Mouse (Mus musculus) heart, embryonic 16.5 days (tissue): ENCODE measurements around the gene Myadml2. TPM values are rescaled to one million over a fixed set of nuclear protein-coding genes. Genes with fewer than 3 reads are reported as not detected.

Experiments used
- ATAC-seq: fragments of 200-750 bp; cut with Nextera tagmentation; replicated peaks from 2 replicates; pipeline ENCODE4 v1.8.0; 2017; ENCODE audit warnings: moderate number of reproducible peaks; ENCODE audit not compliant: insufficient read depth, low FRiP score; ENCODE audit errors: extremely low read depth
- H3K27ac ChIP-seq: fragments of 300-500 bp; sonication (generic); 2 replicates; pipeline ENCODE4 v1.5.1; 2014; ENCODE audit warnings: mild to moderate bottlenecking, low read length, control low read depth, moderate library complexity
- H3K27me3 ChIP-seq: fragments of 300-500 bp; sonication (generic); 2 replicates; pipeline ENCODE4 v1.6.1; 2014; ENCODE audit warnings: low read length, mixed read lengths; ENCODE audit not compliant: control insufficient read depth, insufficient read depth
- H3K36me3 ChIP-seq: fragments of 300-500 bp; sonication (generic); 2 replicates; pipeline ENCODE4 v1.6.1; 2014; ENCODE audit not compliant: control insufficient read depth, insufficient read depth
- H3K4me1 ChIP-seq: fragments of 300-500 bp; sonication (generic); 2 replicates; pipeline ENCODE4 v1.6.1; 2014; ENCODE audit warnings: low read length, mixed read lengths; ENCODE audit not compliant: control insufficient read depth, insufficient read depth
- H3K4me2 ChIP-seq: fragments of 300-500 bp; sonication (generic); 2 replicates; pipeline ENCODE4 v1.6.1; 2014; ENCODE audit warnings: low read depth, mild to moderate bottlenecking, control low read depth, low read length
- H3K4me3 ChIP-seq: fragments of 300-500 bp; sonication (generic); 2 replicates; pipeline ENCODE4 v1.5.1; 2014; ENCODE audit warnings: mild to moderate bottlenecking, control low read depth, low read length
- H3K9ac ChIP-seq: fragments of 300-500 bp; sonication (generic); 2 replicates; pipeline ENCODE4 v1.6.1; 2014; ENCODE audit warnings: low read length, control low read depth
- H3K9me3 ChIP-seq: fragments of 300-500 bp; sonication (generic); replicated peaks from 2 replicates; pipeline ENCODE4 v1.6.1; 2016; ENCODE audit warnings: low read length; ENCODE audit not compliant: control insufficient read depth
- WGBS: fragments of 180-500 bp; shearing (Covaris S2); extraction: QIAGEN DNeasy Blood & Tissue Kit; methylation state at CpG from one replicate; pipeline ENCODE4 v1.1.7; 2014; 5-methylcytosine and 5-hydroxymethylcytosine counted together
- polyA plus RNA-seq: library from polyadenylated mRNA; unstranded; fragments of >200 nt; fragmentation: Nextera tagmentation; extraction: Ambion mirVana; gene quantifications from 2 replicates; pipeline ENCODE4 v1.2.1, GENCODE M21; 2015

Gene Myadml2
- polyA plus RNA-seq, result 17.0 and 19.5 TPM in 2 replicates

DNA sequence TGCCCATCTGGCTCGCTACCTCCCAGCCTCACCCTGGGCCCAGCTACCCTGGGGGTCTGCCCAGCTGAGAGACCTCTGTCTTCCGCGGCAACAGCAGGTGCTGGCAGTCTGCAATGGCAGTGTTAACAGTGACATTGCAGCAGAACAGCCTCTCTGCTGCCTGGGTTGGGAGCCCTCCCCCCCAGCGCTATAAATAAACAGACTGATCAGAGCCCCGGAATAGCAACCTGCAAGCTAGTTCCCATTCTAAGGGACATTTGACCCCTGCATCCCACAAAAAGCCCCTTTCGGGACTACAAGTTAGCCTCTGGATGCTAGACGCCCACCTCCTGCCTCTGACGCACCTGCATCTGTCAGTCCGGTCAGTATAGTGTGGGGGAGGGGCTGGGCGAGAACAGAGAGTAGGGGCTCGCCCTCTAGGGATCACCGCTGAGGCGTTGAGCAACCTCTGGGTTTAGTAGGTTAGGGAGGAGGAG is at the start of gene Myadml2:
Gene Myadml2 (minus strand): TSS at position 158 of the 476 bp plus-strand sequence.
- Histone ChIP-seq H3K27ac (peak within 1 kb of the TSS; percentile 93), H3K36me3 (no peaks in the 10 kb centered on the region), H3K9ac (peak within 1 kb of the TSS; percentile 79), H3K4me2 (peak within 1 kb of the TSS; percentile 71), H3K9me3 (no peaks in the 10 kb centered on the region), H3K4me1 (peaks cover 11% of the 10 kb centered on the region), H3K4me3 (peak within 1 kb of the TSS; percentile 59), H3K27me3 (no peaks in the 10 kb centered on the region)
- whole genome bisulfite sequencing, result under 1% methylated on average over 13 of the region's 13 CpGs
- ATAC-seq, result peak; percentile 56; the same call in 1 of the 2 replicates

DNA sequence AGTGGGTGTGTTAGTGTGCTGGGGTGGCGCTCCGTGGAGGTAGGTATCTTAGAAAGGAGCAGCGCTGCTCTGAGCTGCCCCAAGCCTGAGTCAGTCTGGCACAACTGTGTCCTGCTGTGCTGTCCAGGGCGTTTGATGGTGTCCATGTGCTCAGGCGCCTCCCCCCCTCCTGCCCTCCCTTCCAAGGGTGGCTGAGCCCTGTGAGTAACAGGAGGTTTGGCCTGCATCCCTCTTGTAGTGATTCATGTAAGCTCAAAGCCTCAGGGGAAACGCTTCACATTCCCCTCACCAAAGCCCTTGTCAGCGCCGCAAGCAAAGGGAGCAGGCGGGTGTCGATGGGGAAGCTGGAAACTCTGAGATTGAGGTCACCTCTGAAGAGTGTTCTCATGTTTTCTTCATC is 49.8 kb upstream of the Myadml2 start:
- H3K27ac ChIP-seq, result peak overlapping the region; percentile 67
- H3K4me2 ChIP-seq, result no peak overlapping the region
- H3K9ac ChIP-seq, result peak overlapping the region; percentile 30
- no peaks in the 10 kb centered on the region for H3K9me3 ChIP-seq
- peaks cover 22% of the 10 kb centered on the region for H3K4me1 ChIP-seq
- 0 out of 2 replicates have a peak, but pooled peaks cover 3% of the 10 kb centered on the region for H3K36me3 ChIP-seq
- no peaks in the 10 kb centered on the region for H3K27me3 ChIP-seq
- 23% methylated on average over 10 of the region's 10 CpGs for WGBS
- peak; percentile 76 for ATAC-seq
- no peak overlapping the region for H3K4me3 ChIP-seq

DNA sequence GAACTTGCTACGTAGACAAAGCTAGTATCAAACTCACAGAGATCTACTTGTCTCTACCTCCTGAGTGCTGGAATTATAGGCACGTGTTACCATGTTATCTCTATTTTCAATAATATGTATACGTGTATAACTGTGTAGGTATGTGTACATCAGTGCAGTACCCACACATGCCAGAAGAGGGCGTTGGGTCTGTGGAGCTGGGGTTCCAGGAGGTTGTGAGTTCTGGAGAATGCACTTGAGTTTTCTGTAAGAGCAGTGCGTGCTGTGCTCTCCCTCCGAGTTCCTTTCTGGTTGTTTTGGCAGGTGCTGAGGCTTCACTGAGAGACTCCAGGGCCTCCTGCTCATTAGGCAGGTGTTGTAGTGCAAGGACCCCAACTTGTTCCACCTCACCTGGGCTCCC is 48.6 kb upstream of the Myadml2 start:
- H3K4me2 ChIP-seq, result no peak overlapping the region
- no peak overlapping the region for H3K9ac ChIP-seq
- no peaks in the 10 kb centered on the region for H3K36me3 ChIP-seq
- no peaks in the 10 kb centered on the region for H3K27me3 ChIP-seq
- no peak overlapping the region for H3K27ac ChIP-seq
- H3K9me3 ChIP-seq, result no peaks in the 10 kb centered on the region
- H3K4me1 ChIP-seq, result peaks cover 33% of the 10 kb centered on the region
- 86% methylated on average over 6 of the region's 6 CpGs for WGBS
- no peak overlapping the region for H3K4me3 ChIP-seq
- no peak for ATAC-seq

DNA sequence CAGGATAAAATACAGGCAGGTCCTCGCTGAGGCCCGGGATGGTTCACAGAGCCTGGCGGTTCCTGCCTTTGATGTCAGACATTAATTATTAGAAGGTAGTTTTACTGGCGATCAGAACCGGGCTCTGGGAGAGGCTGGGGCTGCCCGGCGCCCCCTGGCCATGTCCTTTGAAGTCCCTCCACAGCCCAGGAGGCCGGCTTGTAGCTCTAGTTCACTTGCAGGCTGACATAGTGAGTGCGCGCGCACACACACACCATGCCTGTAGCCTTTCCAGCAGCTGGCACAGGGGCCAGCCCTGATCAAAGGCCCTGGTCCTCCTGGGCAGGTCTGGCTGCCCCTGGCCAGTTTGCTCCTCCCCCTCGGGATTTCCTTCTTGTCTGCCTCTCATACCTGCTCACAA is 47.7 kb upstream of the Myadml2 start:
- no peaks in the 10 kb centered on the region for H3K27me3 ChIP-seq
- H3K9ac ChIP-seq, result peak overlapping the region; percentile 25; the same call in 1 of the 2 replicates
- H3K36me3 ChIP-seq, result 0 out of 2 replicates have a peak, but pooled peaks cover 1% of the 10 kb centered on the region
- no peak overlapping the region for H3K4me2 ChIP-seq
- no peaks in the 10 kb centered on the region for H3K9me3 ChIP-seq
- H3K4me1 ChIP-seq, result peaks cover 33% of the 10 kb centered on the region
- ATAC-seq, result no peak
- no peak overlapping the region for H3K27ac ChIP-seq
- H3K4me3 ChIP-seq, result no peak overlapping the region
- 52% methylated on average over 12 of the region's 12 CpGs for WGBS

DNA sequence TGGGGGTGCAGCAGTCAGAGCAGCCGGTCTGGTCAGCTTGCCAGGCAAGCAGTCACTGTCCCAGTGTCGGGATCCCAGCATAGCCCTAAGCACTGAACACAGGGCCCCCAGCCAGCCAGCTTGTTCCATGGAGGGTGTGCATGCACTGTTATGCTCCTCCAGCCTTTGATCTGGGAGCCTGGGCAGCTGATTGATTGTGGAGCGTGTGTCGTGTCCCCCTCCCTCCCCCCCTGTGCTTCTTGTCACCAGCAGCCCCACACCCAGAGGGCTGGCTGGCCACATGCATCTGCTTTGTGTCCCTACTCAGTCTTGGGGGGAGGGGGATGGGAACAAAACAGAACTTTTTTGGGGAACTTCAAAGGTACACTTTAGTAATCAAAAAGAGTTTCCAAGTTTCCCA is 47.2 kb upstream of the Myadml2 start:
- H3K4me1 ChIP-seq, result peaks cover 33% of the 10 kb centered on the region
- H3K36me3 ChIP-seq, result peaks cover 4% of the 10 kb centered on the region; the same call in 1 of the 2 replicates
- H3K4me2 ChIP-seq, result no peak overlapping the region
- no peak overlapping the region for H3K27ac ChIP-seq
- no peaks in the 10 kb centered on the region for H3K27me3 ChIP-seq
- peak overlapping the region; percentile 25; the same call in 1 of the 2 replicates for H3K9ac ChIP-seq
- no peak overlapping the region for H3K4me3 ChIP-seq
- peak; percentile 46; the same call in 1 of the 2 replicates for ATAC-seq
- H3K9me3 ChIP-seq, result no peaks in the 10 kb centered on the region
- 30% methylated on average over 4 of the region's 4 CpGs for WGBS

DNA sequence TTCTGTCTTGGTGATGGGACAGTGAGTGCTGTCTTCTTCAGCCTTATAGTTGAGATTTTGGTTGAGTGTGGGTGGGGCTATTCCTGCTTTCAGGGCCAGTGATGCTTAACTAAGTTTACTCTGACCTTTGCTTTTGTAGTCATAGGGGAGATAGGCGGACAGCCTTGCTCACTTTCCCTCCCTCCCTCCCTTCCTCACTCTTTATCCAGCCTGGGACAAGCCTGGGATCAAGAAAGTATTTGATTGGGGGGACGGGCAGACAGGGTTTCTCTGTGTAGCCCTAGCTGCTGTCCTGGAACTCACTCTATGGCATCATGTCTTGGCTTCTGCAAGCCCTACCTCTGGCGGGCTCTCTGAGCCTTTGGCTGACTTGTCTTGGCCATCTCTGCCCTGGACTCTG is 45.5 kb upstream of the Myadml2 start:
- 84% methylated on average over 3 of the region's 3 CpGs for WGBS

DNA sequence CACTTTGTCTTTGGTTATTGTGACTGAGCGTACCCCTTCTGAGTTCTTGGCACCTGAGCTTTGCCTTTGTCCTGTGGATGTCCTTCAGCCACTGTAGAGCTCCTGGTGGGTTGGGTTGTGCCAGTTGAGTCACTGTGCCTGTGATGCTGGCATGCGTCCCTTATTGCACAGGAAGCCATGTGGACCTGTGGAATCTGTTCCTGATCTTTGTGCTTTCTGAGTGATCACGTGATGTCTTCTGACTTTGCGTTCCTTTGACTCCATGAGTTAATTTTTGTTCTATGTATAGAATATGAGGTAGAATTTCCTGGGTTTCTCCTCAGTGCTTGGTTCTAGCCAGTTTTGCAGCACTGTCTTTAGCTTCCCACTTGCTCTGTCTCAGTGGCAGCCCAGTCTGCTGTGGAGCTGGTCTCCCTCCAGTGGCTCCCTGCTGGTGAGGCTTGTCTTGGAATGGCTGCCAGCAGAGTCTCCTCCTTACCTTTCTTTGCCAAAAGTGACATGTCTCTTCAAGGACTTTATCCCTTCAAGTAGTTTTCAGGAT is 44.6 kb upstream of the Myadml2 start:
- Histone ChIP-seq H3K4me3 (no peak overlapping the region), H3K27ac (peak overlapping the region; percentile 53), H3K4me2 (no peak overlapping the region), H3K36me3 (peaks cover 11% of the 10 kb centered on the region), H3K4me1 (peaks cover 26% of the 10 kb centered on the region), H3K27me3 (no peaks in the 10 kb centered on the region), H3K9me3 (no peaks in the 10 kb centered on the region), H3K9ac (no peak overlapping the region)
- WGBS, result 62% methylated on average over 4 of the region's 4 CpGs
- ATAC-seq, result peak; percentile 49; the same call in 1 of the 2 replicates

More for the DNA sequence above, 45.5 kb upstream of the Myadml2 start:
- H3K4me3 ChIP-seq, result no peak overlapping the region
- no peaks in the 10 kb centered on the region for H3K9me3 ChIP-seq
- peaks cover 32% of the 10 kb centered on the region for H3K4me1 ChIP-seq
- no peak overlapping the region for H3K27ac ChIP-seq
- H3K9ac ChIP-seq, result no peak overlapping the region
- no peaks in the 10 kb centered on the region for H3K27me3 ChIP-seq
- no peak for ATAC-seq
- peaks cover 11% of the 10 kb centered on the region for H3K36me3 ChIP-seq
- H3K4me2 ChIP-seq, result no peak overlapping the region

DNA sequence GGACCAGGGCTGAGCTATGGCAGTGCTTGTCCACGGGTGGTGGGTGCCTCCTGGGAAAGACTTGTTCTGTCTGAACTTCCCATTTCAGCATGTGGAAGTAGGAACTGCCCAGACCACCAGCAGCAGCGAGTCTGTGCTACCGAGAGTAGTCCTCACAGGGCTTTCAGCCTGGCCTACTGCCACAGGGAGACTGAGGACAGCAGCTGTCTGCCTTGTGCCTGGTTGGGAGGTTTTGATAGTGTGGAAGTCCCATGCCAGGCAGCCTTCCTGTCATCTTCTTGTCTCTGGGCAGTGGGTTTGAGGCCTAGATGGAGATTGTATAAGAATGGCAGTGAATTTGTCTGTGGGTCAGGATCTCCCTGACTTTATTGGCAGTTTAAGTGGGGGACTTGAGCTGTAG is 41.4 kb upstream of the Myadml2 start:
- no peak overlapping the region for H3K4me2 ChIP-seq
- no peak overlapping the region for H3K9ac ChIP-seq
- no peak overlapping the region for H3K27ac ChIP-seq
- peaks cover 17% of the 10 kb centered on the region for H3K4me1 ChIP-seq
- H3K4me3 ChIP-seq, result no peak overlapping the region
- no peak for ATAC-seq
- WGBS, result 77% methylated on average over 3 of the region's 3 CpGs
- H3K27me3 ChIP-seq, result no peaks in the 10 kb centered on the region
- peaks cover 23% of the 10 kb centered on the region for H3K36me3 ChIP-seq
- H3K9me3 ChIP-seq, result no peaks in the 10 kb centered on the region

DNA sequence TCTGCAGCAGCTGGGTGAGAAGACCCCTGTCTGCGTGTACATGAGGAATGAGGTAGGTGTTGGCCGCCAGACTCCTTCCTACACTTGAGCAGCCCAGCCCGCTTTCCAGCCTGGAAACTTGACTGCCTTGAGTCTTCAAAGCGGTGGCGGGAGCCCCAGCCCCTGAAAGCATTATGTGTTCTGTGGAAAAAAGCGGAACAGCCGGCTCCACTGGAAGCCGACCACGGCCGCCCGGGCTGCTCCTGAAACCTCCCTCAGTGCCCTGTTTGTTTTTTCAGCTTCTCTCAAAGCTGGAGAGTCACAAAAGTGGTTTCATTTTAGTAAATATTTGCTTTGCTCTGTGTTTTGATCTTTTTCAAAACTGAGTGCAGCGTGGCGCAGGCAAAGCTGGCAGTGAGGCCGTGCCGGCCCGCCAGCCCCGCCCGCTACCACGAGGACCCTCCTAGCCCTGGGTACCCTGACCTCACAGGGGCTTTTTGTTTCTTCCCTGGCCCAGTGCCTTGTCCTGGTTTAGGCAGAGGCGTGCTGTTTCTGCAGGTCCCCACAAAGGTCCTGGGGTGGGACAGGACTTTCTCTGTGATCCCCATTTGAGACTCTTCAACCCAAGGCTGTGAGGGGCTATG is 38.8 kb upstream of the Myadml2 start:
- Histone ChIP-seq H3K9ac (no peak overlapping the region), H3K4me3 (no peak overlapping the region), H3K27ac (peak overlapping the region; percentile 45), H3K4me1 (peaks cover 6% of the 10 kb centered on the region), H3K4me2 (no peak overlapping the region), H3K36me3 (peaks cover 23% of the 10 kb centered on the region), H3K27me3 (no peaks in the 10 kb centered on the region), H3K9me3 (no peaks in the 10 kb centered on the region)
- WGBS, result 81% methylated on average over 20 of the region's 20 CpGs
- no peak for ATAC-seq
